Mouse (Mus musculus) inflammation-experienced regulatory T-cells, adult 6 months (primary cell): ENCODE measurements at regions not wholly inside any gene's neighbourhood (a gene's known extent, or its start where the extent isn't known, plus 50 kb on each side); places are given as distances from the start of the nearest gene placed in this dataset.

Source experiments
- ATAC-seq: one replicate; pipeline ENCODE4 v1.8.0; 2017

GRCm38 (mm10) chr10:25118674-25119670, 188.7 kb downstream of the Akap7 start:
- ATAC-seq = peak; percentile 84

- no peak for ATAC-seq
These were observed 187.0 kb upstream of the Arg1 start for GRCm38 (mm10) chr10:25114316-25114715.

DNA sequence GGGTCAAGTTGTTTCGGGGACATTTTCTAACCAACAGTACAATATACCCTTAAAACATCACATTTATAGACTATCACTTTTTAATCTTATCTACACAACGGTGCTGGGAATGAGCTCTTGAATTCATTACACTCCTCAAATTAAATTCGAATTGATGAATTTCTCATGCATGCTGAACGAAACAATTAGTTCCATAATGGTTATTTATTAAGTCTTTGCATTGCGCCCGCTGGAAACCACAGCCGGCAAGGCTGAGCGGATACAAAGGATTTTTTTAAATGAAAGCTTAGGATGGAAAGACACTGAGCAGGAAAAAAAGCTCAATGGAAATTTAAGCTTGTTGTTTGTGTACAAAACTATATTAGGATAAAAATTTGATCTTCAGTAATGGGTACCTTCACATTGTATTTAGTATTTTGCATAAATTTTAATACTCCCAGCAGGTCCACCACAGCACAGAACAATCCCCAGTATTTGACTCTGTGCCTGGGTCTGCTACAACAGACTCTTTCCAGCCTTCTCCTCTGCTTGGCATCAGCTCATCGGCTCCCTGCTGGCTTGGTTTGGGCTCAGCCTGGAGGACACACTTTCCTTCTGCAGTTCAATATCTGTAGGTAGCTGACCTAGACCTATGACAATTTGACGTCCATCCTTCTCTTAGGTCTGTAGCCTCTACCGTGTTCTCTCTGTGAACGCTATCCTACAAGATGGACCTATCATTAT, 185.3 kb upstream of the Arg1 start:
- no peak for ATAC-seq

- ATAC-seq = no peak
These were observed 184.5 kb upstream of the Arg1 start for GRCm38 (mm10) chr10:25111636-25112422.

DNA sequence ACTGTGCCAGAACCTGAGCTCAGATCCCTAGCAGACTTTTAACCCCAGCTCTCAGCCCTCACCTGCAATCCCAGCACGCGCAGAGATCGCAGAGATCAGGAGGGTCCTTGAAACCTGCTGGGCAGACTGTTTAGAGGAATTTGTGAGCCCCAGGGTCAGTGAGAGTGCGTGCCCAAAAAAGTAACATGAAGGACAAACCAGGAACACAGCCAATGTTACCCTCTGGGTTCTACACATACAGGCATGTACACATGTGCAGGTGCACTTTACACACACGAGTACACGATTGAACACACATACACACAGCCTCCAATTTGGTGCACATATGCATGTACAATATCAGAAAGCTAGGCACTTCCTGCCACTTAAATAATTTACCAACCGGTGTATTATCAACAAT, 183.9 kb upstream of the Arg1 start:
- no peak for ATAC-seq

DNA sequence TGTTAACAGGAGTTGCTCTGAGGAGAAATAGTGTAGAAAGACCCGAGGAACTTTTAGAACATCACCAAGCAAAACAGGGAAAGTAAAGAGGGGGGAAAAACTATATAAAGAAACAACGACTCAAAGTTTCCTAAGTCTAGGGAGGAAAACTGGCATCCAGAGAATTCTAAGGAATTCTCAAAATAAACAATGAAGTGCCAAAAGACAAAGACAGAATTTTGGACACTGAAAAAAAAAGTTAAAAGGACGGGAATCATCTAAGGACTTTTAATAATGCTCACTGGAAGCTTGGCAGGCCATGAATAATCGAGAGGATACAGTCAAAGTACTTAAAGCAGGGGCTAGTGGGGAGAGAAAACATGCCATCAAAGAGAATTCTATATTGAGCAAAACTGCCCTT, 170.8 kb upstream of the Arg1 start:
- ATAC-seq = no peak

DNA sequence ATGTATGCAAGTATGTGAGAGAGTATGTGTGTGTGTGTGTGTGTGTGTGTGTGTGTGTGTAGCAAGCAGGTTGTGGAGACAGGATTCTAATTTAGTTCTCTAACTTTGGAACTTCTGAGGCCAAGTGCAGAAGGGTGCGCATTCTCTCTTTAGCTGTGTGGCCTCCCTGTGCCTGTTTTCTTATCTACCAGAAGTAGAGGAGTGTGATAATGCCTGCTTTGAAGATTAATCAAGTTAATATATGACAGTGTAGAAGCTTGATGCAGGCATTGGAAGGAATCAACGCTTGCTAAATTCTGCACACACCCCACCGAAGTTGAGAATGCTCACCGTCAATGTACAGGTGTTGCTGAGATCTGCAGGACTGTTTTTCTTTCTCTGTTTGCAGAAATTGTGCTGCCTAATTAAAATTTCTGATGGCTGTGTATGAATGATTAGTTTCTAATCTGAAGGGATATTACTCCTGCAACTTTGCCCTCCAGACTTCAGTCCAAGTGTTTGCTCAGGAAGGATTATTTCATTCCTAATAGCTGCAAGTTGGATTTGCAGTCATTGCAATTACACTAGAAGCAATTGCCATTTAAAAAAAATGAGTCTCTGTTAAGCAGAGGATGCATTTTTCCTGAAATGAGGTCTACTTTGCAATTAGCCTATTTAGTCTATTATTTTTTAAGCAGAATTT, 162.6 kb upstream of the Arg1 start:
- ATAC-seq = no peak

DNA sequence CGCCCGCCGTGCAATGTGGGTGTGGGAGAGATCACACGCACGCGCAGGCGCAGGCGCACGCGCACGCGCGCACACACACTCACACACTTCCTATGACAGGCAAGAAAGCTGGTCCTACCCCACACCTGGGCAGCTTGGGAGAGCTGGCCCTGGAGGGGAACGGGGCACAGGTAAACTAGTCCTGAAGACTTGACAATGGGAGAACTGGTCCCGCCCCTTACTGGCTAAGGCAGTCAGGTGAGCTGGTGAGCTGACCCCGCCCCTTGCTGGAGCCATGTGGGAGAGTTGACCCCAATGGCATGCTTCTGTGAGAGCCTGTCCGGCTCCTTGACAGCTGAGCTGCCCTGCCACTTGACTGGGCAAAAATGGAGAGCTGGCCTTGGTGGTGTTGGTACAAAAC, 159.5 kb upstream of the Arg1 start:
- ATAC-seq = no peak

- ATAC-seq = no peak
These were observed 155.6 kb upstream of the Arg1 start for GRCm38 (mm10) chr10:25082930-25083329.

GRCm38 (mm10) chr10:25072617-25073016, 145.3 kb upstream of the Arg1 start:
- ATAC-seq = no peak

- ATAC-seq = no peak
These were observed 141.0 kb upstream of the Arg1 start for GRCm38 (mm10) chr10:25068301-25068700.

DNA sequence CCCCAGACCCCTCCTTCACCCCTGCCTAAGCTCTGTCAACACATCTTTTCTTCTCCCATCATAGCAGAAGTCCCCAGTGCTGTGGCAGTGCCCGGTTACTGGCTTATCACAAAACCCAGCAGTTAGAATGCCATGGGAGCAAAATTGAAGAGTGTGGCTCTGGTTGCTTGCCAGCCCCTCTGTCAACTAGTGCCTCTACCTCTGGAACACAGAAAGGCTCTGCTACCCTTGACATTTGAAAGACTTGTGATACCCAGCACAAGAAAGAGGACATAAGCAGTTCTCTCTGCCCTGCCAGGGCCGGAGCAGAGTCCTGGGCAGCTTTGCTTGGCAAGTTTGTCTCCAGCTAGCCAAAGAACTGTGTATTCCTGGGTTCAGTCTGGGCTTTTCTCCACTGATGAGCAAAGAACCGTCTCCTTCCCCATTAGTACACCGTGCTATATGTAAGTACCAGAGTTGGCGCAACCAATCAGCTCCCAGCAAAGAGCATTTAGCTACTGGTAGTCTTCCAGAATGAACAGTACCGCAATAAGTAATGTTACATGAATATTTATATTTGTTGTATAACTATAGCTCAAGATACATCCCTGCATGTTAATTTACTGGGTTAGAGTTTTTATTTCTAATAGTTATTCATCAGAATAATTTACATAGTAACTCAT, 137.5 kb upstream of the Arg1 start:
- no peak for ATAC-seq

- ATAC-seq = no peak
These were observed 134.2 kb upstream of the Arg1 start for GRCm38 (mm10) chr10:25061402-25062055.

- ATAC-seq = peak; percentile 63
These were observed 131.4 kb upstream of the Arg1 start for GRCm38 (mm10) chr10:25058694-25059093.

- no peak for ATAC-seq
These were observed 124.7 kb upstream of the Arg1 start for GRCm38 (mm10) chr10:25051998-25052397.

GRCm38 (mm10) chr10:25051368-25051874, 124.1 kb upstream of the Arg1 start:
- no peak for ATAC-seq

DNA sequence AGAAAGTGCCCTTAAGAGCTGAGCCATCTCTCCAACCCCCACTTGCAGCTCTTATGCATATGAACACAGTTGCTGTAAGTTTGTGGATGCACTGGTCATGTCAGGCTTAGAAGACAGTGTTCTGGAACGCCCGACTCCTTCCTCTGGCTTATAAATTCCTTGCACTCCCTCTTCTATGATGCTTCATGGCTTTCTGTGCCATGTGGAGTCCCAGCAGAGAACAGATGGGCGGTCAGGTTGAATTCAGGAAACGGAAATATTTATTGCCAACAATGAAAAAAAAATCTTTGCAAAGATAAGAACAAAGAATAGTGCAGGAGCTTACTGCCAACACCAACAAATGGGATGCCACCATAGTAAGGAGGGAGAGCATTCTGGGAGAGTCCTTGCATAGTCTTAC, 113.9 kb upstream of the Arg1 start:
- ATAC-seq = no peak

- ATAC-seq = no peak
These were observed 112.6 kb upstream of the Arg1 start for GRCm38 (mm10) chr10:25039926-25040325.

DNA sequence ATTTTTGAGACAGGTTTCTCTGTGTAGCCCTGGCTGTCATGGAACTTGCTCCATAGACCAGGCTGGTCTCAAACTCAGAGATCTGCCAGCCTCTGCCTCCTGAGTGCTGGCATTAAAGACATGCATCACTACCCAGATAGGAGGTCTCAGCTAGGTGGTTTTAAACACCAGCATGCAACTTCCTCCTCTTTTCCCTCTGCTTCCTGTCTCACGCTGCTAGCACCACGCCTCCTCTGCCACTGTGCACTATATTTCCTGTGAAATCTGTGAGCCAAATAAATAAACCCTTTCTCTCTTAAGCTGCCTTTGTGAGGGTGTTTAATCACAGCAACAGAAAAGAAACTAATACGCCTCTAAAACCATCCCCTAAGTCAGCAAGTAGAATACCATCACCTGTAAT, 109.6 kb upstream of the Arg1 start:
- peak; percentile 61 for ATAC-seq

DNA sequence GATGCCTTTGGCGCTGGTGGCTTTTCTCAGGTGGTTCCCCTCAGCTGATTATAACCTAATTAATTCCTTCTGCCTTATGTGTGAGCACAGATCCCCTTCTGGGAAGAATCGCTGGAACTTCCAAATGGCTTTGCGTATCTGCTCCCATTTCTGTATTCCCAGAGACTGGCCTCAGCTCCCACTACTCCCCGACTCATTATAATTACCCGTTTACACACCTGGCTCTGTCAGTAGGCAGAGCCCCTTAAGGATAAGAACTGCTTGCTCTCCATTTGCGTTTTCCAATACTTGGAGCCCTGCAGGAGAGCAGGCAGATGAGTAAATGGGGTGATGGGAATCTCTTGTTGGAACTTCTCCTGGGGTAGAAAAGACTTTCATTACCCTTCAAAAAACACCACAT, 108.1 kb upstream of the Arg1 start:
- ATAC-seq = no peak

GRCm38 (mm10) chr10:25032625-25033024, 105.3 kb upstream of the Arg1 start:
- no peak for ATAC-seq
